10 mouse cellular contexts compared by ENCODE assay signal in genomic region chr5:141754278-141754677, GRCm38 (mm10).
A peak's percentile ranks its signal among the peaks of the same experiment; 100 is the strongest.
DNase-seq lines count a peak whose midpoint lies in the region; ATAC-seq lines count a peak whose summit lies in the region.
"Had no signal": no experiment of that assay in that cellular context is flagged by ENCODE, and none has a peak within 500 bp of the region (broad histone marks: within the 10 kb centered on the region; RNA-seq: fewer than 3 reads in every experiment).

No protein-coding gene starts in this region.

- 30% methylated on average over 7 of the region's 7 CpGs for WGBS in heart, embryonic 11.5 days (ENCODE audit: insufficient replicate concordance)
- 12% methylated on average over 7 of the region's 7 CpGs for WGBS in forebrain, embryonic 12.5 days
- 18% methylated on average over 7 of the region's 7 CpGs for WGBS in midbrain, embryonic 12.5 days

- no peak overlapping the region for H3K4me2 ChIP-seq in heart, embryonic 11.5 days
- H3K4me2 ChIP-seq in forebrain, embryonic 12.5 days, result peak overlapping the region; percentile 13; the same call in 1 of the 2 replicates
- H3K4me2 ChIP-seq in midbrain, embryonic 12.5 days (replicated peaks), result no peak overlapping the region
- H3K4me2 ChIP-seq: limb, embryonic 12.5 days had no signal

- intact Hi-C loops in heart, postnatal 25 days (cut with DNase I), result no loop called here

- H3K9ac ChIP-seq in heart, embryonic 11.5 days (ENCODE audit: low read depth, low read length), result 0 out of 2 replicates have a peak overlapping the region, but pooled peaks have one; percentile 22
- H3K9ac ChIP-seq in forebrain, embryonic 12.5 days, result no peak overlapping the region
- H3K9ac ChIP-seq in midbrain, embryonic 12.5 days (replicated peaks), result no peak overlapping the region; the same call in 1 of the 2 replicates
- H3K9ac ChIP-seq: limb, embryonic 12.5 days had no signal

- H3K9me3 ChIP-seq in heart, embryonic 11.5 days (replicated peaks; ENCODE audit: control insufficient read depth, low read length), result no peaks in the 10 kb centered on the region
- no peaks in the 10 kb centered on the region for H3K9me3 ChIP-seq in forebrain, embryonic 12.5 days
- no peaks in the 10 kb centered on the region for H3K9me3 ChIP-seq in midbrain, embryonic 12.5 days
- H3K9me3 ChIP-seq: limb, embryonic 12.5 days had no signal

- no peak overlapping the region for H3K27ac ChIP-seq in heart, embryonic 11.5 days (ENCODE audit: low read depth, low read length)
- H3K27ac ChIP-seq in forebrain, embryonic 12.5 days, result no peak overlapping the region
- no peak overlapping the region for H3K27ac ChIP-seq in midbrain, embryonic 12.5 days (replicated peaks)
- H3K27ac ChIP-seq: limb, embryonic 12.5 days had no signal

- no peak for ATAC-seq in heart, embryonic 11.5 days (replicated peaks; ENCODE audit: insufficient number of reproducible peaks, low FRiP score, low TSS enrichment)
- peak; percentile 69; the same call in 1 of the 2 replicates for ATAC-seq in forebrain, embryonic 12.5 days (ENCODE audit: low FRiP score)
- peak; percentile 30; the same call in 1 of the 2 replicates for ATAC-seq in midbrain, embryonic 12.5 days (ENCODE audit: low FRiP score, low read depth)

- no peaks in the 10 kb centered on the region for H3K27me3 ChIP-seq in heart, embryonic 11.5 days (ENCODE audit: control insufficient read depth, insufficient read depth, low read length)
- peaks cover 9% of the 10 kb centered on the region for H3K27me3 ChIP-seq in forebrain, embryonic 12.5 days
- H3K27me3 ChIP-seq in midbrain, embryonic 12.5 days, result no peaks in the 10 kb centered on the region
- H3K27me3 ChIP-seq: limb, embryonic 12.5 days had no signal

- no peak overlapping the region for H3K4me3 ChIP-seq in heart, embryonic 11.5 days (ENCODE audit: low read depth, low read length)
- no peak overlapping the region for H3K4me3 ChIP-seq in forebrain, embryonic 12.5 days (replicated peaks)
- H3K4me3 ChIP-seq in midbrain, embryonic 12.5 days, result no peak overlapping the region
- H3K4me3 ChIP-seq: limb, embryonic 12.5 days had no signal

- H3K4me1 ChIP-seq in heart, embryonic 11.5 days (ENCODE audit: control insufficient read depth, insufficient read depth, low read length), result peaks cover 17% of the 10 kb centered on the region
- peaks cover 12% of the 10 kb centered on the region for H3K4me1 ChIP-seq in forebrain, embryonic 12.5 days
- peaks cover 7% of the 10 kb centered on the region for H3K4me1 ChIP-seq in midbrain, embryonic 12.5 days

- DNase-seq in heart, postnatal 25 days (ENCODE audit: low spot score), result no peak
- DNase-seq in layer of hippocampus, adult 11-12 months (ENCODE audit: low spot score), result peak; percentile 59
- DNase-seq in cerebellum, adult 9-11 months, result no peak
- no peak for DNase-seq in adipocyte (ENCODE audit: low spot score)
- no peak for DNase-seq in thymus, adult 18-20 months
- DNase-seq: gastrocnemius, postnatal 14 days had no signal

- no peaks in the 10 kb centered on the region for H3K36me3 ChIP-seq in heart, embryonic 11.5 days (ENCODE audit: control insufficient read depth, insufficient read depth, low read length)
- H3K36me3 ChIP-seq in forebrain, embryonic 12.5 days (replicated peaks), result no peaks in the 10 kb centered on the region
- H3K36me3 ChIP-seq in midbrain, embryonic 12.5 days, result no peaks in the 10 kb centered on the region
- H3K36me3 ChIP-seq: limb, embryonic 12.5 days had no signal
